Comparison of ENCODE assay signal across 18 mouse cellular contexts in the genomic region with DNA sequence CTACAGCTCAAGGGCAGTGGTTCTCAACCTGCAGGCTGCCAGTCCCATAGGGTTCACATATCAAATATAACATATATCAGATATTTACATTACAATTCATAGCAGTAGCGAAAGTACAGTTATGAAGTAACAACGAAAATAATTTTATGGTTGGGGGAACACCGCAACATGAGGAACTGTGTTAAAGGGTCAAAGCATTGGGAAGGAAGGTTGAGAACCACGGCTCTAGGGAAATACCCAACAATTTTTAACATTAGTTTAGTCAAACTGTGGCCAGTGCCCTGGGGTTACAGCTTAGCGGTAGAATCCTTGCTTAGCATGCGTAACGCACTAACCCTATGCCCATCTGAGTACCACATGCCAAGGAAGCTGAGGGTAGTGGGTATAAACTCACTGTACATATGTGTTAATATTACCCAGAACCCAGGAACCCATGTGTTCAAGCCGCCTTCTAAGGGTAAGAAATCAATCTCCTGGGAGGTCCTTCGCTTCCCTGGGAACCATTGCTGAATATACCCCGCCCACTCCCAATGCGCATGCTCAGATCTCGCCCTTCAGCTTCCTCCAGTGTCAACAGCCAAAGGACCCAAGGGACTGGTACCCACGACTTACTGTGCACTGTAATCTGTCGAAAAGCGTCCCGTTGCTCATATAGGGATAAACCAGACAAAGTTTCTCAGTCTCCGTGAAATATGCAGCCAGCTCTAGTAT.
"Had no signal": no experiment of that assay in that cellular context is flagged by ENCODE, and none has a peak within 500 bp of the region (broad histone marks: within the 10 kb centered on the region; RNA-seq: fewer than 3 reads in every experiment).

No protein-coding gene starts in this region.

- H3K27me3 ChIP-seq: kidney, embryonic 15.5 days; liver, embryonic 13.5 days; midbrain, embryonic 12.5 days; midbrain, embryonic 15.5 days; neural tube, embryonic 12.5 days; neural tube, embryonic 15.5 days had no signal

- DNase-seq: kidney, adult 8-10 months; kidney, postnatal 10 days; kidney, postnatal 36 days; liver, embryonic 13.5 days; lung, adult 2 months; lung, postnatal 14 days; lung, postnatal 4 days; right cerebral cortex, adult 18-20 months; right cerebral cortex, postnatal 4 days; thymus, adult 2 months; thymus, postnatal 14 days; thymus, postnatal 4 days had no signal

- H3K27ac ChIP-seq: kidney, embryonic 15.5 days; liver, embryonic 13.5 days; midbrain, embryonic 12.5 days; midbrain, embryonic 15.5 days; neural tube, embryonic 12.5 days; neural tube, embryonic 15.5 days; stomach, postnatal 0 days had no signal

- H3K36me3 ChIP-seq: kidney, embryonic 15.5 days; liver, embryonic 13.5 days; midbrain, embryonic 12.5 days; midbrain, embryonic 15.5 days; neural tube, embryonic 12.5 days; neural tube, embryonic 15.5 days had no signal

- H3K4me3 ChIP-seq: kidney, embryonic 15.5 days; liver, embryonic 13.5 days; midbrain, embryonic 12.5 days; midbrain, embryonic 15.5 days; neural tube, embryonic 12.5 days; neural tube, embryonic 15.5 days had no signal

- H3K4me1 ChIP-seq: midbrain, embryonic 15.5 days; neural tube, embryonic 12.5 days; neural tube, embryonic 15.5 days had no signal
